Mouse (Mus musculus): ENCODE measurements around the gene Casz1.

DNA sequence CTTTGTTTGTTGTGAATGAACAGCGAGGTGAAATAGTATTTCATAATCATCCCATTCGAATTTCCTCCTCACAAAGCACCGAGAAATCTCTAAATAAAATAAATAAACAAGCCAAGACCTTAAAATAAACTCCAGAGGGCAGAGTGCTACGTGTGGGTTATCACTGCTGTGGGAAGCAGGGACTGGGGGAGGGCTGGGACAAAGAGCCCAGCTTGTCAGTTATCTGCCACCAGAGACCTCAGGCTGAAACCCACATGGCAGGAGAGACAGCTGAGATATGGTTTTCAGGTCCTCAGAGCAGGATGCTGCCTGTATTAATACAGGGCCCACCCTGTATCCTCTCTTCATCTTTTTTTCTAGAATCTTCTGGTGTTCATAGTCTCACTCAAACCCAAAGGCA lies 9.2 kb upstream of the Casz1 start:
- TF ChIP-seq GATA1 (IDR thresholded peaks at IDR 0.05; ENCODE audit: borderline replicate concordance, low read length) (no peak), FLI1 (IDR thresholded peaks at IDR 0.05; ENCODE audit: low read length) (no peak)
